Mouse (Mus musculus) kidney, embryonic 16.5 days (tissue): ENCODE measurements at regions not wholly inside any gene's neighbourhood (a gene's known extent, or its start where the extent isn't known, plus 50 kb on each side); places are given as distances from the start of the nearest gene placed in this dataset.
A peak's percentile ranks its signal among the peaks of the same experiment; 100 is the strongest.

Source experiments
- ATAC-seq: fragments of 200-750 bp; cut with Nextera tagmentation; 2 replicates; pipeline ENCODE4 v1.8.0; 2017; ENCODE audit warnings: moderate TSS enrichment; ENCODE audit not compliant: low FRiP score, low TSS enrichment
- H3K27ac ChIP-seq: fragments of 300-500 bp; sonication (generic); 2 replicates; pipeline ENCODE4 v1.5.1; 2014; ENCODE audit warnings: low read length
- H3K27me3 ChIP-seq: fragments of 300-500 bp; sonication (generic); 2 replicates; pipeline ENCODE4 v1.6.1; 2014; ENCODE audit warnings: low read length, control low read depth, mixed read lengths; ENCODE audit not compliant: insufficient read depth
- H3K36me3 ChIP-seq: fragments of 300-500 bp; sonication (generic); 2 replicates; pipeline ENCODE4 v1.6.1; 2014; ENCODE audit warnings: low read length, control low read depth, mixed read lengths; ENCODE audit not compliant: insufficient read depth
- H3K4me1 ChIP-seq: fragments of 300-500 bp; sonication (generic); 2 replicates; pipeline ENCODE4 v1.6.1; 2014; ENCODE audit warnings: low read length, control low read depth, mixed read lengths; ENCODE audit not compliant: insufficient read depth
- H3K4me2 ChIP-seq: fragments of 300-500 bp; sonication (generic); replicated peaks from 2 replicates; pipeline ENCODE4 v1.6.1; 2014; ENCODE audit warnings: low read depth, low read length
- H3K4me3 ChIP-seq: fragments of 300-500 bp; sonication (generic); 2 replicates; pipeline ENCODE4 v1.5.1; 2014; ENCODE audit warnings: mild to moderate bottlenecking, low read length
- H3K9ac ChIP-seq: fragments of 300-500 bp; sonication (generic); replicated peaks from 2 replicates; pipeline ENCODE4 v1.6.1; 2014; ENCODE audit warnings: low read length
- H3K9me3 ChIP-seq: fragments of 300-500 bp; sonication (generic); 2 replicates; pipeline ENCODE4 v1.6.1; 2016; ENCODE audit warnings: low read length, control low read depth
- WGBS: fragments of 180-500 bp; shearing (Covaris S2); extraction: QIAGEN DNeasy Blood & Tissue Kit; methylation state at CpG from one replicate; pipeline ENCODE4 v1.1.7; 2014; 5-methylcytosine and 5-hydroxymethylcytosine counted together

- Histone ChIP-seq H3K4me2 (no peak overlapping the region), H3K27me3 (no peaks in the 10 kb centered on the region), H3K4me1 (no peaks in the 10 kb centered on the region), H3K4me3 (no peak overlapping the region), H3K9me3 (no peaks in the 10 kb centered on the region), H3K9ac (no peak overlapping the region), H3K27ac (no peak overlapping the region), H3K36me3 (no peaks in the 10 kb centered on the region)
- WGBS = 67% methylated on average over 1 of the region's 1 CpGs
- ATAC-seq = no peak
Measured at GRCm38 (mm10) chr13:7306995-7307394, 658.4 kb upstream of the Pfkp start.

- 86% methylated on average over 5 of the region's 5 CpGs for WGBS
Measured at GRCm38 (mm10) chr13:7307396-7307795, 658.8 kb upstream of the Pfkp start.

GRCm38 (mm10) chr13:7313474-7313873 is 664.9 kb upstream of the Pfkp start:
- Histone ChIP-seq H3K27ac (no peak overlapping the region), H3K27me3 (no peaks in the 10 kb centered on the region), H3K9me3 (no peaks in the 10 kb centered on the region), H3K4me3 (no peak overlapping the region), H3K4me1 (no peaks in the 10 kb centered on the region), H3K36me3 (no peaks in the 10 kb centered on the region), H3K9ac (no peak overlapping the region), H3K4me2 (no peak overlapping the region)
- no peak for ATAC-seq
- 88% methylated on average over 1 of the region's 1 CpGs for WGBS

More at GRCm38 (mm10) chr13:7307396-7307795, 658.8 kb upstream of the Pfkp start:
- Histone ChIP-seq H3K9me3 (no peaks in the 10 kb centered on the region), H3K4me1 (no peaks in the 10 kb centered on the region), H3K4me2 (no peak overlapping the region), H3K27me3 (no peaks in the 10 kb centered on the region), H3K9ac (no peak overlapping the region), H3K4me3 (no peak overlapping the region), H3K36me3 (no peaks in the 10 kb centered on the region), H3K27ac (no peak overlapping the region)
- ATAC-seq = no peak

- Histone ChIP-seq H3K9me3 (0 out of 2 replicates have a peak, but pooled peaks cover under 1% of the 10 kb centered on the region), H3K4me3 (no peak overlapping the region), H3K27ac (no peak overlapping the region), H3K9ac (no peak overlapping the region), H3K4me1 (no peaks in the 10 kb centered on the region), H3K36me3 (no peaks in the 10 kb centered on the region), H3K4me2 (no peak overlapping the region), H3K27me3 (no peaks in the 10 kb centered on the region)
- no peak for ATAC-seq
- WGBS = 49% methylated on average over 2 of the region's 2 CpGs
Measured at GRCm38 (mm10) chr13:7330151-7330550, 681.6 kb upstream of the Pfkp start.

GRCm38 (mm10) chr13:7345760-7346159 is 697.2 kb upstream of the Pfkp start:
- H3K4me2 ChIP-seq = no peak overlapping the region
- no peaks in the 10 kb centered on the region for H3K9me3 ChIP-seq
- no peak overlapping the region for H3K4me3 ChIP-seq
- H3K27ac ChIP-seq = no peak overlapping the region
- H3K27me3 ChIP-seq = no peaks in the 10 kb centered on the region
- peak; percentile 91; the same call in 1 of the 2 replicates for ATAC-seq
- WGBS = 56% methylated on average over 1 of the region's 1 CpGs
- no peak overlapping the region for H3K9ac ChIP-seq
- no peaks in the 10 kb centered on the region for H3K36me3 ChIP-seq
- H3K4me1 ChIP-seq = no peaks in the 10 kb centered on the region

- Histone ChIP-seq H3K4me3 (no peak overlapping the region), H3K27ac (no peak overlapping the region), H3K4me1 (no peaks in the 10 kb centered on the region), H3K4me2 (no peak overlapping the region), H3K9ac (no peak overlapping the region), H3K36me3 (no peaks in the 10 kb centered on the region), H3K9me3 (no peaks in the 10 kb centered on the region), H3K27me3 (no peaks in the 10 kb centered on the region)
- ATAC-seq = no peak
Measured at GRCm38 (mm10) chr13:7348431-7348830, 699.9 kb upstream of the Pfkp start.

GRCm38 (mm10) chr13:7353011-7353410 is 704.4 kb upstream of the Pfkp start:
- Histone ChIP-seq H3K9me3 (no peaks in the 10 kb centered on the region), H3K27me3 (no peaks in the 10 kb centered on the region), H3K4me3 (no peak overlapping the region), H3K36me3 (no peaks in the 10 kb centered on the region), H3K4me2 (no peak overlapping the region), H3K4me1 (no peaks in the 10 kb centered on the region), H3K9ac (no peak overlapping the region), H3K27ac (no peak overlapping the region)
- WGBS = 84% methylated on average over 4 of the region's 4 CpGs
- ATAC-seq = no peak

- 70% methylated on average over 3 of the region's 3 CpGs for WGBS
Measured at GRCm38 (mm10) chr13:7357071-7357470, 708.5 kb upstream of the Pfkp start.

GRCm38 (mm10) chr13:7373559-7373958 is 725.0 kb upstream of the Pfkp start:
- Histone ChIP-seq H3K4me3 (no peak overlapping the region), H3K27ac (no peak overlapping the region), H3K4me1 (no peaks in the 10 kb centered on the region), H3K36me3 (no peaks in the 10 kb centered on the region), H3K4me2 (no peak overlapping the region), H3K9ac (no peak overlapping the region), H3K9me3 (no peaks in the 10 kb centered on the region), H3K27me3 (no peaks in the 10 kb centered on the region)
- WGBS = 55% methylated on average over 8 of the region's 8 CpGs
- ATAC-seq = no peak

More at GRCm38 (mm10) chr13:7357071-7357470, 708.5 kb upstream of the Pfkp start:
- no peaks in the 10 kb centered on the region for H3K27me3 ChIP-seq
- no peak overlapping the region for H3K4me3 ChIP-seq
- no peak overlapping the region for H3K4me2 ChIP-seq
- no peaks in the 10 kb centered on the region for H3K9me3 ChIP-seq
- no peak overlapping the region for H3K27ac ChIP-seq
- H3K9ac ChIP-seq = no peak overlapping the region
- H3K36me3 ChIP-seq = no peaks in the 10 kb centered on the region
- no peak for ATAC-seq
- no peaks in the 10 kb centered on the region for H3K4me1 ChIP-seq

- Histone ChIP-seq H3K27ac (no peak overlapping the region), H3K27me3 (no peaks in the 10 kb centered on the region), H3K9ac (no peak overlapping the region), H3K4me3 (no peak overlapping the region), H3K4me2 (no peak overlapping the region), H3K4me1 (no peaks in the 10 kb centered on the region), H3K36me3 (no peaks in the 10 kb centered on the region), H3K9me3 (no peaks in the 10 kb centered on the region)
- ATAC-seq = no peak
- 85% methylated on average over 7 of the region's 7 CpGs for WGBS
Measured at GRCm38 (mm10) chr13:7374993-7375627, 726.5 kb upstream of the Pfkp start.
